22 mouse cellular contexts compared by ENCODE assay signal in genomic region chr3:155351636-155352035, GRCm38 (mm10).
DNase-seq lines count a peak whose midpoint lies in the region; ATAC-seq and TF ChIP-seq lines count a peak whose summit lies in the region.
"Had no signal": no experiment of that assay in that cellular context is flagged by ENCODE, and none has a peak within 500 bp of the region (broad histone marks: within the 10 kb centered on the region; RNA-seq: fewer than 3 reads in every experiment).

No protein-coding gene starts in this region.

- no peak for TF ChIP-seq EP300 in heart, adult 2 months (IDR thresholded peaks at IDR 0.05; ENCODE audit: insufficient read depth, low read depth, low read length)
- TF ChIP-seq EP300 in stomach, postnatal 0 days (optimal IDR thresholded peaks at IDR 0.05) = no peak

- no peaks in the 10 kb centered on the region for H3K4me1 ChIP-seq in heart, adult 2 months (ENCODE audit: control insufficient read depth, insufficient read depth, low read length)
- H3K4me1 ChIP-seq in stomach, postnatal 0 days (replicated peaks; ENCODE audit: control insufficient read depth, insufficient read depth) = no peaks in the 10 kb centered on the region
- H3K4me1 ChIP-seq: embryonic facial prominence, embryonic 15.5 days; forebrain, embryonic 15.5 days; liver, embryonic 15.5 days; lung, embryonic 15.5 days; midbrain, embryonic 10.5 days had no signal

- ATAC-seq in stomach, postnatal 0 days (ENCODE audit: low FRiP score, low TSS enrichment) = no peak
- ATAC-seq: forebrain, embryonic 15.5 days; inflammation-experienced regulatory T-cells, adult 6 months had no signal

- no peak for TF ChIP-seq POLR2A in heart, adult 2 months (IDR thresholded peaks at IDR 0.05; ENCODE audit: insufficient read depth, low read depth, low read length)

- no peaks in the 10 kb centered on the region for H3K27me3 ChIP-seq in heart, adult 2 months (ENCODE audit: control insufficient read depth, insufficient read depth, low read length)
- H3K27me3 ChIP-seq in stomach, postnatal 0 days (ENCODE audit: control insufficient read depth, insufficient read depth, low read length) = no peaks in the 10 kb centered on the region
- H3K27me3 ChIP-seq: embryonic facial prominence, embryonic 15.5 days; forebrain, embryonic 15.5 days; hindbrain, embryonic 13.5 days; liver, embryonic 15.5 days; lung, embryonic 15.5 days; neural tube, embryonic 15.5 days had no signal

- H3K4me2 ChIP-seq in stomach, postnatal 0 days (replicated peaks; ENCODE audit: low read depth) = no peak overlapping the region
- H3K4me2 ChIP-seq: embryonic facial prominence, embryonic 15.5 days; forebrain, embryonic 15.5 days; heart, embryonic 11.5 days; hindbrain, embryonic 13.5 days; liver, embryonic 15.5 days; lung, embryonic 15.5 days; neural tube, embryonic 15.5 days had no signal

- H3K9me3 ChIP-seq in stomach, postnatal 0 days (ENCODE audit: control insufficient read depth, low read length) = no peaks in the 10 kb centered on the region
- H3K9me3 ChIP-seq: embryonic facial prominence, embryonic 15.5 days; forebrain, embryonic 15.5 days; hindbrain, embryonic 13.5 days; liver, embryonic 15.5 days; lung, embryonic 15.5 days; midbrain, embryonic 10.5 days; neural tube, embryonic 15.5 days had no signal

- no peaks in the 10 kb centered on the region for H3K36me3 ChIP-seq in heart, adult 2 months (ENCODE audit: control insufficient read depth, insufficient read depth, low read length)
- H3K36me3 ChIP-seq in stomach, postnatal 0 days (ENCODE audit: control insufficient read depth, insufficient read depth, low read length) = no peaks in the 10 kb centered on the region
- H3K36me3 ChIP-seq: embryonic facial prominence, embryonic 15.5 days; forebrain, embryonic 15.5 days; hindbrain, embryonic 13.5 days; liver, embryonic 15.5 days; lung, embryonic 15.5 days; midbrain, embryonic 10.5 days; neural tube, embryonic 15.5 days had no signal

- no peak overlapping the region for H3K4me3 ChIP-seq in heart, adult 2 months
- H3K4me3 ChIP-seq in left cerebral cortex, adult 2 months = no peak overlapping the region
- no peak overlapping the region for H3K4me3 ChIP-seq in stomach, postnatal 0 days (ENCODE audit: low read depth, low read length)
- H3K4me3 ChIP-seq: embryonic facial prominence, embryonic 15.5 days; forebrain, embryonic 15.5 days; hindbrain, embryonic 13.5 days; liver, embryonic 15.5 days; lung, embryonic 15.5 days; midbrain, embryonic 10.5 days; neural tube, embryonic 15.5 days had no signal

- no peaks in the 10 kb centered on the region for H3K79me2 ChIP-seq in heart, adult 2 months (replicated peaks; ENCODE audit: control insufficient read depth, insufficient read depth, low read length)

- H3K27ac ChIP-seq in heart, adult 2 months = no peak overlapping the region
- H3K27ac ChIP-seq in left cerebral cortex, adult 2 months = no peak overlapping the region
- H3K27ac ChIP-seq in stomach, postnatal 0 days (replicated peaks) = no peak overlapping the region
- H3K27ac ChIP-seq: embryonic facial prominence, embryonic 15.5 days; forebrain, embryonic 15.5 days; hindbrain, embryonic 13.5 days; liver, embryonic 15.5 days; lung, embryonic 15.5 days; macrophage; midbrain, embryonic 10.5 days; neural tube, embryonic 15.5 days had no signal

- intact Hi-C loops in heart, adult 2 months (cut with DNase I) = no loop called here
- intact Hi-C loops in heart, postnatal 14 days (cut with DNase I) = loop anchor here (5.0 kb wide), 1 partner anchor 699 kb away; no protein-coding TSS in a partner anchor
- intact Hi-C loops in left cerebral cortex, adult 2 months (cut with DNase I) = no loop called here
- intact Hi-C loops in left cerebral cortex, postnatal 10 days (cut with DNase I) = no loop called here

- DNase-seq in heart, adult 2 months = no peak
- no peak for DNase-seq in heart, postnatal 14 days
- no peak for DNase-seq in left cerebral cortex, adult 2 months (ENCODE audit: extremely low spot score in 1 of 2, low spot score in 2 of 2)
- no peak for DNase-seq in left cerebral cortex, postnatal 10 days (ENCODE audit: extremely low spot score in 1 of 2, low spot score in 2 of 2)
- peak; percentile 13 for DNase-seq in Muller cell, postnatal 12 days (ENCODE audit: inconsistent ontology term)
- no peak for DNase-seq in stomach, postnatal 0 days (ENCODE audit: low spot score)
- DNase-seq in cerebellum, adult 18-20 months = no peak
- DNase-seq: cerebellum, adult 2 months; cerebellum, postnatal 25 days; gastrocnemius, postnatal 10 days; kidney, adult 8-10 months; kidney, postnatal 25 days had no signal

- 56% methylated on average over 2 of the region's 2 CpGs for whole genome bisulfite sequencing in heart, adult 2 months
- WGBS in stomach, postnatal 0 days = 84% methylated on average over 2 of the region's 2 CpGs

- H3K9ac ChIP-seq in heart, adult 2 months (ENCODE audit: low read depth, low read length) = no peak overlapping the region
- no peak overlapping the region for H3K9ac ChIP-seq in stomach, postnatal 0 days (ENCODE audit: low read length)
- H3K9ac ChIP-seq: embryonic facial prominence, embryonic 15.5 days; forebrain, embryonic 15.5 days; hindbrain, embryonic 13.5 days; liver, embryonic 15.5 days; lung, embryonic 15.5 days; neural tube, embryonic 15.5 days had no signal

- TF ChIP-seq CTCF in heart, adult 2 months (IDR thresholded peaks at IDR 0.05) = peak; percentile 36
- peak; percentile 27 for TF ChIP-seq CTCF in left cerebral cortex, adult 2 months (IDR thresholded peaks at IDR 0.05)
- peak; percentile 37; the same call in 1 of the 2 replicates for TF ChIP-seq CTCF in stomach, postnatal 0 days (IDR thresholded peaks at IDR 0.05; ENCODE audit: low read depth)
